Mouse (Mus musculus): ENCODE measurements around the gene Tmem88. TPM values are rescaled to one million over a fixed set of nuclear protein-coding genes. Genes with fewer than 3 reads are reported as not detected.

Gene Tmem88
- total RNA-seq (2022): 1 to 10 TPM; 4.1 to 4.6 (median 4.1) TPM

- DNase-seq (ENCODE audit: low spot score in 2 of 2): peak in 1 of 2 experiments; percentile 13
Observed at GRCm38 (mm10) chr11:69398059-69398458, at the start of gene Tmem88. TSS of gene Tmem88 (minus strand) at chr11:69398234.

- DNase-seq (ENCODE audit: low spot score in 2 of 2): no peak
Observed at GRCm38 (mm10) chr11:69447299-69447698, 49.3 kb upstream of the Tmem88 start.

GRCm38 (mm10) chr11:69443328-69443727, 45.3 kb upstream of the Tmem88 start:
- no peak for DNase-seq (ENCODE audit: low spot score in 2 of 2)

DNA sequence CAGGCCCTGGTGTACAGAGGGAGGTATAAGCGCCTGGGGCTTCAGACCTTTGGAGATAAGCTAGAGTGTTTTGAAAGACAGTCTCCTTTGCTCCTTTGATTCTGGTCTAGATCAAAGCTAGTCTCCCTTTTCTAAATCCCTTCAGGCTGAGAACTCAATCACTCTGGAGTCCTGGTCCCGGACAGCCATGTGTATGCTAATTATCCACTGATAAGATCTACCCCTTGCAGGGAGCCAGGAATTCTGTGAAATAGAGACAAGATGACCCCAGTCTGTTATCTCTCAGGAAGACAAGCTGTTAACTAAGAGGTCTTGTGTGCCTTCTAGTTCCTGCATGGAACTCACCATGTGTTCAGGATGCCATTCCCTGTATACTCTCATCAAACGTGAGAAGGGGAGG, 39.3 kb upstream of the Tmem88 start:
- DNase-seq (ENCODE audit: low spot score in 2 of 2): no peak

DNA sequence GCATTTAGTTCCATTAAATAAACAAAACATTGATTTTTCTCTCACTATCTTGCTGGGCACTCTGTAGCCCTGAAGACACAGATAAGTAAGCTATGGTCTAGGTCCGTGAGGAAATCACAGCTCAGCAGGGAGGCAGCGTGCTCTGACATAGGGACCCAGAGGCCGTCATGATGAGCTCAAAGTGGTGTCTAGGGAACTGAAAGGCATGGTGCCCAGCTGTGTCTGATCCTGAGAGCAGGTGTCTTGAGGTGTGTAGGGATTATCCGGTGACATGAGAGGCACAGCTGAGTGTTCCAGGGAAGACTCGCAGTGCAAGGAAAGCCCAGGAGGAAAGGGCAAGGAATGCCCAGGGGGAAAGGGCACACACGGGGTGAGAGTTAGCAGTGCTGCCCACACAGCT, 35.2 kb upstream of the Tmem88 start:
- DNase-seq (ENCODE audit: low spot score in 2 of 2): no peak

GRCm38 (mm10) chr11:69432640-69432982, 34.6 kb upstream of the Tmem88 start:
- no peak for DNase-seq (ENCODE audit: low spot score in 2 of 2)

DNA sequence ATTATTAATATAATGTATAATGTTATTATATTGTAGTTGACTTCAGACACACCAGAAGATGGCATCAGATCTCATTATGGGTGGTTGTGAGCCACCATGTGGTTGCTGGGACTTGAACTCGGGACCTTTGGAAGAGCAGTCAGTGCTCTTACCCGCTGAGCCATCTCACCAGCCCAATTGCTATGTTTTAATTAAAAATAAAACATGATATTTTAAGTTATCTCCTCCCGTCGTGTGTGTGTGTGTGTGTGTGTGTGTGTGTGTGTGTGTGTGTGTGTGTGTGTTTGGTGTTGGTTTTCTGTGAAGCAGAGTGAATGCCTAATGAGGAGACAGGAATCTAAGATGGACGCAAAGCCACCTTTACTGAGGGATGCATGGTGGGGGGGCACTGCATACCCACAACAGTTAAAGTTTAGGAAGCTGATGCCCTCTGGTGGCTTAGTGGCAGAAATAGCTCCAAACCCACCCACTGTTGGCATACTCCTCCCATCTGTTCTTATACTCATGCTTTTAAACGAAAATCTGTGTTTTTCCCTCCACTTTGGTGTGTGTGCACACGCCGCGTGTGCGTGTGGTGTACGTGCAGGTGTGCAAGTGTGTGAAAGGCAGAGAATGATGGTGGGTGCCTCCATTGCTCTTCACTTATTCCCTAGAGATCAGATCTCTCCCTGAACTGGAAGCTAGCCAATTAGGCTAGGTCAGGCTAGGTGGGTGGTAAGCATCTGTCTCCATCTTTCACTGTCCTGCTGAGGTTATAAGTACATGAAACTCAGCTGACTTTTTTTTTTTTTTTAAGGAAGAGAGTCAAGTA, 34.0 kb upstream of the Tmem88 start:
- DNase-seq (ENCODE audit: low spot score in 2 of 2): peak; percentile 44 to 60

- DNase-seq (ENCODE audit: low spot score in 2 of 2): no peak
Observed at GRCm38 (mm10) chr11:69430631-69431030, 32.6 kb upstream of the Tmem88 start.

GRCm38 (mm10) chr11:69429313-69429712, 31.3 kb upstream of the Tmem88 start:
- DNase-seq (ENCODE audit: low spot score in 2 of 2): no peak

- DNase-seq (ENCODE audit: low spot score in 2 of 2): no peak
Observed at GRCm38 (mm10) chr11:69428751-69429150, 30.7 kb upstream of the Tmem88 start.

GRCm38 (mm10) chr11:69426246-69426645, 28.2 kb upstream of the Tmem88 start:
- no peak for DNase-seq (ENCODE audit: low spot score in 2 of 2)

GRCm38 (mm10) chr11:69423885-69424284, 25.9 kb upstream of the Tmem88 start:
- no peak for DNase-seq (ENCODE audit: low spot score in 2 of 2)

GRCm38 (mm10) chr11:69422842-69423241, 24.8 kb upstream of the Tmem88 start:
- no peak for DNase-seq (ENCODE audit: low spot score in 2 of 2)

DNA sequence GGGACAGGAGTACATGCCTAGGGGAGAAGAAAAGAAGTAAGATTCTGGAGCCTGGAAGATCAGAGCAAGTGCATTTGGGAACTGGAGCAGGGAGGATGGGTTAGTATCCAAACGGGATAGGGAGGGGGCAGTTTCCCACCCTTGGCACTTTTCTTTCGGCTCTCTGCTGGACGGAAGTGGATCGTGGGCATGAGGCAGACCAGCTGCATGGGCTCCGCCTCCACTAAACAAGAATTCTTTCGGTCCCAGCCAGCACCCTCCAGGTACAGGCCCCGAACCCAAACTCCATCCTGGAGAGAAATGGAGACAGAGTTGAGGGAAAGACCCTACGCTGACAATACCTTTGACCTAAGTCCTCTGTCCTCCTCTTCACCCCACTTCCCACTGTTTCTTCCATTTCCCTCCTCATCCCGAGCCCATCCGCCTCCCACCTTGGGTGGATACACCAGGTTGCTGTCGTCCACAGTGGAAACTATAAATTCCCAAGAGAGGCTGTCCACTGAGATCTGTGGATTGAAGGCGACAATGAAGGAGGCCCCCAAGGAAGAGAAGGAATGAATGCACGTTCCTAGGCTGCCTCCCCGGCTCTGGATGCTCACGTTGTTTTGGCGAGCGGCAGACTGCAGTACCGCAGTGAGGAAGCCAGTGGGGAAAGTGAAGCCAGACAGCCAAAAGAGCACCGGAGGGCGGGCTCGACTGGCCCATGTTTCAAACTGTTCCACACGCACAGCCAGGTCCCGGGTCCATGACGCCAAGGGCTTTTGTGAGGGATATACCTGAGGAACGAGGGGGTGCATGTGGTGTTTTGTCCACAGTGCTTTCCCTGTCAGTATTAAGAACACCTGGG, 23.3 kb upstream of the Tmem88 start:
- no peak for DNase-seq (ENCODE audit: low spot score in 2 of 2)

- no peak for DNase-seq (ENCODE audit: low spot score in 2 of 2)
Observed at GRCm38 (mm10) chr11:69420554-69421000, 22.5 kb upstream of the Tmem88 start.

- no peak for DNase-seq (ENCODE audit: low spot score in 2 of 2)
Observed at GRCm38 (mm10) chr11:69419813-69420553, 21.9 kb upstream of the Tmem88 start.

- no peak for DNase-seq (ENCODE audit: low spot score in 2 of 2)
Observed at GRCm38 (mm10) chr11:69419443-69419812, 21.4 kb upstream of the Tmem88 start.

DNA sequence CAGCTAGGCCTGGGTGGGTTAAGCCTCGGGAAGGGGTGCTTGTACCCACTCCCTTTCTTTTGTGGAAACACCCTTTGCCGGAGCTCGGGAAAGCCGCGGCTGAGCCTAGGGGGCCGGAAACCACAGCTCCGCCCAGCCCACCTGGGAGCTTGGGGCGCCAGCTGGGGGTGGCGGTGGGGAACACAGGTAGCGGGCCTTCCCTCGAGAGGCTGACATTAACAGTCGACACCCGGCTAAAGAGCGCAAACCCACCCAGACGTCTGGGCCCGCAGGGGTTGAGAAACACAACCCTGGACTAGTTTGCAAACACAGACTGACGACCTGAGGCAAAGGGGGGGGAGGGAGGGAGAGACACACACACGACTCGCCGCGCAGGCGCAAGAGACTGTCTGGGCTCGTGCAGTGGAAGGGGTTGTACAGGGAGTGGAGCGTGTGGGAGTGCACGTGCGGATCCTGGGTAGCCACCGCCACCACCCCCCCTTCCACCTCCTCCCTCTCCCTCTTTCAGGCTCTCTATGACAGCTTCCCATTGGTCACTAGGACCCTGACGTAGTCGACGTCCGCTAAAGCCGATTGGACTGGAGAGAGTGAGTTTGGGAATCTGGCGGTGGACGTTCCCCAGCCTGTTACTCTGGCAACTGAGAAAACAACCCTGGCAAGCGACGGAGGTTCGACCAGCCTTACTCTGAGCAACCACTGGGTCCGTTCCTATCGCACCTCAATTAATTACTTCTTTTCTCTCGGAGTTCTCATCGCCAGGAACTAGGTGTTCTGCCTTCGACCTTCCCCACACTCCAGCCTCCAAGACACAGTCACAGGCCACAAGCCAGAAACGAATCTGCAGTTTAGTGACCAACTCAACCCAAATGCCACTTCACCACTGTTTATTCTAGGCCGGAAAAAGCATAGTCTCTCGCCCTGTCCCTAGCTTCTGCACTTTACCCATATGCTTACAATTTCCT, 20.7 kb upstream of the Tmem88 start:
- DNase-seq (ENCODE audit: low spot score in 2 of 2): peak; percentile 84 to 91

- DNase-seq (ENCODE audit: low spot score in 2 of 2): peak; percentile 89 to 95
Observed at GRCm38 (mm10) chr11:69417449-69418384, 19.7 kb upstream of the Tmem88 start.

Measured in gastrocnemius, adult 8-10 months (tissue).